Mouse (Mus musculus) forebrain, embryonic 14.5 days (tissue): Measurements from ENCODE around the gene Fbxw9. TPM values are rescaled to one million over a fixed set of nuclear protein-coding genes. Genes with fewer than 3 reads are reported as not detected.

Source experiments
- ATAC-seq: fragments of 200-750 bp; cut with Nextera tagmentation; 2 replicates; pipeline ENCODE4 v1.8.0; 2017; ENCODE audit warnings: mild to moderate bottlenecking, moderate library complexity
- DNase-seq: peaks from one replicate; pipeline ENCODE4 v3.0.0-alpha.2; 2015; ENCODE audit warnings: low spot score
- H3K27ac ChIP-seq: fragments of 300-500 bp; sonication (generic); 2 replicates; pipeline ENCODE4 v1.5.1; 2014; ENCODE audit warnings: low read depth, mild to moderate bottlenecking, control low read depth, low read length, moderate library complexity
- H3K27me3 ChIP-seq: fragments of 300-500 bp; sonication (generic); replicated peaks from 2 replicates; pipeline ENCODE4 v1.6.1; 2014; ENCODE audit warnings: low read length, control low read depth, mixed read lengths; ENCODE audit not compliant: control insufficient read depth, insufficient read depth
- H3K36me3 ChIP-seq: fragments of 300-500 bp; sonication (generic); 2 replicates; pipeline ENCODE4 v1.6.1; 2014; ENCODE audit warnings: low read length, control low read depth; ENCODE audit not compliant: control insufficient read depth, insufficient read depth
- H3K4me1 ChIP-seq: fragments of 300-500 bp; sonication (generic); 2 replicates; pipeline ENCODE4 v1.6.1; 2014; ENCODE audit warnings: antibody characterized with exemption, low read length, control low read depth; ENCODE audit not compliant: control insufficient read depth, insufficient read depth
- H3K4me2 ChIP-seq: fragments of 300-500 bp; sonication (generic); 2 replicates; pipeline ENCODE4 v1.6.1; 2014; ENCODE audit warnings: mild to moderate bottlenecking, control low read depth, low read length
- H3K4me3 ChIP-seq: fragments of 300-500 bp; sonication (generic); 2 replicates; pipeline ENCODE4 v1.5.1; 2014; ENCODE audit warnings: low read depth, low read length, control low read depth
- H3K9ac ChIP-seq: fragments of 300-500 bp; sonication (generic); 2 replicates; pipeline ENCODE4 v1.6.1; 2014; ENCODE audit warnings: mild to moderate bottlenecking, low read length, control low read depth, moderate library complexity
- H3K9me3 ChIP-seq: fragments of 300-500 bp; sonication (generic); replicated peaks from 2 replicates; pipeline ENCODE4 v1.6.1; 2016; ENCODE audit warnings: low read length, control low read depth, mixed read lengths; ENCODE audit not compliant: control insufficient read depth
- WGBS: fragments of 180-500 bp; shearing (Covaris S2); extraction: QIAGEN DNeasy Blood & Tissue Kit; methylation state at CpG from one replicate; pipeline ENCODE4 v1.1.7; 2014; 5-methylcytosine and 5-hydroxymethylcytosine counted together
- polyA plus RNA-seq: library from polyadenylated mRNA; unstranded; fragments of >200 nt; fragmentation: Nextera tagmentation; extraction: Ambion mirVana; gene quantifications from 2 replicates; pipeline ENCODE4 v1.2.1, GENCODE M21; 2014

Fbxw9 gene
- polyA plus RNA-seq, 1 experiment from 2014 or later = 46.5 TPM

DNA sequence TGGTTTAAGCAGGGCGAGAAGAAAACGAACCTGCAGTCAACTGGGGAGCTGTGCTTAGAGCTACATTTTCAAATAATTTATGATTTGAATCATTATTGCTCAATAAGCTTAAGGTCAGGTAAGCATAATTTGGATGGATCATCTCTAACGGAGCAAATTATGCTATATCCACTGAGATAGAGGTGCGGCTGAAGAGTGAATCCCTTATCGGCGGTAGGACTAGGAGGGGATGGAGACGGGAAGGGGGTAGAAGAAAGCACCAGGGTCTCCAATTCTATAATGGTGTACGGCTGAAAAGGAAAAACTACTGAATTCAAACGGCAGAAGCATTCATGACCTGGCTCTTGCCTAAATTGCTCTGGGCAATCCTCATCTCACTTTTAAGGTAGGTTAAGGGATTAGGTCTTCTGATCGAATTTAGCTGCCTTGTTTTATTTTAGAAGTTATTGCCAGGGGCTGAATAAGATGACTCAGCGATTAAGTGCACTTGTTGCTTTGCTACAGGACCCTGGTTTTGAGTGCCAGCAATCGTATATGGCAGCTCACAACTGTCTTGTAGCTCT is 24.6 kb upstream of the Fbxw9 start:
- ATAC-seq = no peak
- no peaks in the 10 kb centered on the region for H3K27me3 ChIP-seq
- no peaks in the 10 kb centered on the region for H3K9me3 ChIP-seq
- peak overlapping the region; percentile 67 for H3K9ac ChIP-seq
- WGBS = 7% methylated on average over 12 of the region's 12 CpGs
- H3K27ac ChIP-seq = no peak overlapping the region
- peak overlapping the region; percentile 87 for H3K4me2 ChIP-seq
- peak overlapping the region; percentile 80 for H3K4me3 ChIP-seq
- peaks cover 19% of the 10 kb centered on the region; the same call in 1 of the 2 replicates for H3K4me1 ChIP-seq
- no peak for DNase-seq
- H3K36me3 ChIP-seq = peaks cover 33% of the 10 kb centered on the region

DNA sequence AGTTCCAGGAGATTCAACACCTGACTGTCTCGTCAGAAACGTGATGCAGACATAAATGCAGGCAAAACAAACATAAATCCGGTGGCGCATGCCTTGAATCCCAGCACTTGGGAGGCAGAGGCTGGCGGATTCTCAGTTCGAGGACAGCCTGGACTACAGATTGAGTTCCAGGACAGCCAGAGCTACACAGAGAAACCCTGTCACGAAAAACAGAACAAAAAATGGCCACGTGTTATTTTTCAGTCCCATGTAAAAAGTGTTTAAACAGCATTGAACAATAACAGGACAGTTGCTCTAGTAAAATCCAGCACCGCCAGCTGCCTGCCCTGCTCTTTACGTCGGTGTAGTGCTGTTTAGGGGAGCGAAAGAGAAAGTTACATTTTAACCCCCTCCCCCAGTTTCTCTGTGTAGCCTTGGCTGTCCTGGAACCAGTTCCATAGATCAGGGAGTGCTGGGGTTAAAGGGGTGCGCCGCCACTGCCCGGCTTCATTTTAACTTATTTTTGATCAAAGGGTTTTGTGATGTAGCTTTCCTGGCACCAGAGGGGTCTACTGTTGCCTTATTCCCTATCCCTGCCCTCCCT is 24.0 kb upstream of the Fbxw9 start:
- H3K4me1 ChIP-seq = peaks cover 19% of the 10 kb centered on the region; the same call in 1 of the 2 replicates
- peak overlapping the region; percentile 67 for H3K9ac ChIP-seq
- DNase-seq = peak; percentile 23
- 3% methylated on average over 15 of the region's 15 CpGs for WGBS
- 0 out of 2 replicates have a peak, but pooled peaks have one; percentile 0 for ATAC-seq
- H3K4me3 ChIP-seq = peak overlapping the region; percentile 80
- peaks cover 33% of the 10 kb centered on the region for H3K36me3 ChIP-seq
- H3K27me3 ChIP-seq = no peaks in the 10 kb centered on the region
- H3K27ac ChIP-seq = peak overlapping the region; percentile 71
- H3K9me3 ChIP-seq = no peaks in the 10 kb centered on the region
- peak overlapping the region; percentile 87 for H3K4me2 ChIP-seq

DNA sequence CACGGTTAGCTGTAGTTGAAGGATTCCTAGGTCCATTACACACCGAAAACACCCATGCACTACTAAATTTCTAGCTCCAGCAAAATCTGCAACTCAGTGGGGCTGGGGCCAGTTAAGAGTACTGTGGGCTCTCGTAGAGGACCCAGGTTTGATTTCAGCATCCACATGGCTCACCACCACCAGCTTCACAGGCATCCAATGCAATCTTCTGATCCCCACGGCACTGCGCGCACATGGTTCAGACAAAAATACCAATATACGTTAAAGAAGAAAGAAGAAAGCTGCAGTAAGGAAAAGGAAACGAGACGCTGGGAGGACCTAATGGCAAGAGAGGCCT is 23.5 kb upstream of the Fbxw9 start:
- ATAC-seq (peak; percentile 49), DNase-seq (no peak)
- Histone ChIP-seq H3K36me3 (peaks cover 33% of the 10 kb centered on the region), H3K4me2 (peak overlapping the region; percentile 87), H3K4me3 (peak overlapping the region; percentile 80), H3K9me3 (no peaks in the 10 kb centered on the region), H3K9ac (peak overlapping the region; percentile 67), H3K27me3 (no peaks in the 10 kb centered on the region), H3K4me1 (peaks cover 19% of the 10 kb centered on the region; the same call in 1 of the 2 replicates), H3K27ac (peak overlapping the region; percentile 71)
- whole genome bisulfite sequencing = 0% methylated on average over 9 of the region's 9 CpGs

DNA sequence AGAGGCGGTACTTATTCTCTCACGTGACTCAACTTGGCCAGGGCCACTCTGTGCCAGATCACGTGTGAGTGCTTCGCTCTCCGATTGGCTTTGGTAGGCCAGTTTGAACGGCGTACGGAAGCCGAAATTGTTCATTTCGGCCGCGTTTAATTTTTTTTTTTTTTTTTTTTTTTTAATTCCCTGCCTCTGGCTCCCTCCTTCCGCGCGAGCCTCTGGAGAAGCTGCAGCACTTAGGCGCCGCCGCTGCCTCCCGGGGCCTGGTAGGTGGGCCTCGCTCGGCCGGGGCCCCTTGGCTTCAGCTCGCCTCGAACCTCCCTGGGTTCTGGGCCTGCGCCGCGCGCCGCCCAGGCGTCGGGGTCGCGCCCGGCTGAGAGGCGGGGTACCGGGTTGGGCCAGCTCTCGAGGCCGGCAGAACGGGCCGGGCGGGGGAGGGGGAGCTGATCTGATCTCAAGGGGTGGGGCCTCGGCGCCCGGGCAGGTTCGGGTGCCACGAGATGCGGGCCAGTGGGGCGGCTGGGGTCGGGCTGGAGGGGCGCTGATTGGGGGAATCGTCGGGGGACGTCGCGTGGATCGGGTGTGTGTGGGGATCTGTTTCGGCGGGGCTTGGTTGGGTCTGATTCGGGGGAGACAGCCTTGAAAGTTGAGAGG is 23.0 kb upstream of the Fbxw9 start, which contains the start of gene Tnpo2:
TSS of gene Tnpo2 (plus strand) at position 198 of the 648 bp plus-strand sequence.
- Histone ChIP-seq H3K4me1 (peaks cover 19% of the 10 kb centered on the region; the same call in 1 of the 2 replicates), H3K27me3 (no peaks in the 10 kb centered on the region), H3K9ac (peak within 1 kb of the TSS; percentile 93), H3K4me3 (peak within 1 kb of the TSS; percentile 80), H3K27ac (peak within 1 kb of the TSS; percentile 99), H3K36me3 (peaks cover 33% of the 10 kb centered on the region), H3K4me2 (peak within 1 kb of the TSS; percentile 96), H3K9me3 (no peaks in the 10 kb centered on the region)
- WGBS = under 1% methylated on average over 59 of the region's 59 CpGs
- DNase-seq (peak; percentile 99), ATAC-seq (peak; percentile 94)

DNA sequence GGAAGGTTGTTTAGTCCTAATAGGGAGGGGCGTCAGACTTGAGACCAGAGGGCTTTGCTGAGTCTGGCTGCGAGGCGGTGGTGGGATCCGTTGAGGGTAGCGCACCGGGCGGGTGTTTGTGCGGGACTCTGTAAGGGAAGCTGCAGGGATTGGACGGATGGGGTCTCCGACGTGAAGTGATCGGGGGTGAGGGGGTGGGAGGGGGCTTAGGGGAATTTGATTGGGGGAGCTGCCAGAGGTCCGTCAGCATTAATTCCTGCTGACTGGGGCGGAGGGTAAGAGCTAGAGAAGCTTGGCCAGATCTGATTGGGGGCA is 22.5 kb upstream of the Fbxw9 start:
- Histone ChIP-seq H3K27me3 (no peaks in the 10 kb centered on the region), H3K36me3 (peaks cover 34% of the 10 kb centered on the region), H3K9ac (peak overlapping the region; percentile 93), H3K4me2 (peak overlapping the region; percentile 96), H3K27ac (peak overlapping the region; percentile 99), H3K4me1 (peaks cover 19% of the 10 kb centered on the region; the same call in 1 of the 2 replicates), H3K9me3 (no peaks in the 10 kb centered on the region), H3K4me3 (peak overlapping the region; percentile 80)
- ATAC-seq (peak; percentile 62), DNase-seq (peak; percentile 65)
- WGBS = 0% methylated on average over 14 of the region's 14 CpGs

DNA sequence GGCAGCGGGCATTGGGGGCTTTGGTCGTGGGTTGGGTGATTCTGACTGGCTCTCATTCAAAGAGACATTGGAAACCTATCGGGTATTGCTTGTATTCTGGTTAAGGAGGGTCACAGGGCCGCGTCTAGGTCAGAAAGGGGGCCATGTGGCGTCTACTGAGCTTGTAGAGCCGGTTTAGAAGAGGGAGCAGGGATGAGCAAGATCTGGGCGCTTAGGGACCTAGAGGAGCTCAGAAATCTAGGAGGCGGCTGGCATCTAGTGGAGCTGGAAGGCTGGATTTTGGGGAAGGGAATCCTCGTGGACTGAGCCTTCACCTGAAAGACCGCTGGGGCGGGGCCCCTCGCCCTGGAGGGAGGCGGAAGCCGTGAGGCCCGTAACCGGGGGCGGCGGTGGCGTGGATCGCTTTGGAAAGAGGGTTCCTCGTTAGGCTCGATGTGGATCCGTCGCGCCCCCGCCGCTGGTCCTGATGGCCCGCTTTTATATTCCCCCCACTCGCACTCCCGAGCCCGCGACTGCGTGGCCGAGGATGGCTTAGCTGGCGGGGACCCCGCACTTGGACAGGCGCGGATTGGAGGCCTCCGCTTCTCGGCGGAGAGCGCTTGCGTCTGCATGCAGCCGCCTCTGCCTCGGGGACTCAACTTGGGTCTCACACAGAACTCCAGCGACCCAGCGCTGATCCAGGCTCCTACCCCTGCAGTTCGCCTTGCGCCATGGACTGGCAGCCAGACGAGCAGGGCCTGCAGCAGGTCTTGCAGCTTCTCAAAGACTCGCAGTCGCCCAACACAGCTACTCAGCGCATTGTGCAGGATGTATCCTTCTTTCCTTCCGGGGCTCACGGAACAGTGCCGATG is 21.9 kb upstream of the Fbxw9 start:
- no peak for ATAC-seq
- Histone ChIP-seq H3K4me1 (peaks cover 19% of the 10 kb centered on the region; the same call in 1 of the 2 replicates), H3K36me3 (peaks cover 33% of the 10 kb centered on the region), H3K27me3 (no peaks in the 10 kb centered on the region), H3K4me3 (peak overlapping the region; percentile 80), H3K9me3 (no peaks in the 10 kb centered on the region), H3K27ac (peak overlapping the region; percentile 99), H3K4me2 (peak overlapping the region; percentile 96), H3K9ac (peak overlapping the region; percentile 93)
- DNase-seq = peak; percentile 41
- under 1% methylated on average over 51 of the region's 57 CpGs for WGBS

DNA sequence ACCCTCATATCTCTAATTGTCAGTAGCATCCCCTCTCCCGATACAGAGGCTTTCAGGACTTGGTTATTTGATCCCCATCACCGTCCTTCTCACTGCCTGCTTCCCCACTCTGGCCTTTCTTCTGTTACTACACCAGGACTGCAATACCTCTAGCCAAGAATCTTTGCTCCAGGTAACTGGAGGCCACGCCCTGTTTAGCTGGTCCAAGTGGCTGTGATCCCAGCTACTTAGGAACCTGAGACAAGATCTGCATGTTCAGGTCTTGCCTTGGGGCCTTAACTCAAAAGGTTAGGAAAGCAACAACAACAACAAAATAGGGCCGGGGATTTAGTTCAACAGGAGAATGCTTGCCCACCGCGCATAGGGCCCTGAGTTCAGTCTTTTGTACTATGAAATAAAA is 16.2 kb upstream of the Fbxw9 start:
- Histone ChIP-seq H3K4me3 (no peak overlapping the region), H3K4me2 (no peak overlapping the region), H3K36me3 (peaks cover 85% of the 10 kb centered on the region), H3K4me1 (no peaks in the 10 kb centered on the region), H3K27ac (no peak overlapping the region), H3K9me3 (no peaks in the 10 kb centered on the region), H3K27me3 (no peaks in the 10 kb centered on the region), H3K9ac (no peak overlapping the region)
- DNase-seq (no peak), ATAC-seq (no peak)
- WGBS = 93% methylated on average over 6 of the region's 6 CpGs

DNA sequence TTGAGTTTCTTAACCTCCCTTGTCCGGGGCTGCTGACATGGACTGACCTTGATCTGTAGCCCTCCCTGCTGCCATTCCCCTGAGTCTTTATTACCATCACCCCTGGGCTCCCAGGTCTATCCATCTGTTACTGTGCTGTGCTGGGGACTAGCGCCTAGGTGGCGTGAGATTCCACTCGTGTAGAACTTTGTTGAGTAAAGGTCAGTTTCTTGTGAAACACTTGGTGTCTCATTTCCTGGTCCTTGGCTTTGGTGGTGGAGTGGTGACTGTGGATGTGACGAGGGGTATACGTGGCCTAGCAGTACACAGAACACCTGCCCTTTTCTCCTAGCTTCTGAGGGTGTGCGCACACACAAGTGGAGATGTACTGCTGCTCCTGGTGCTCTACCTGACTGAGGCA is 2.5 kb upstream of the Fbxw9 start:
- Histone ChIP-seq H3K4me1 (peaks cover 8% of the 10 kb centered on the region; the same call in 1 of the 2 replicates), H3K9ac (no peak overlapping the region), H3K27ac (no peak overlapping the region), H3K36me3 (peaks cover 55% of the 10 kb centered on the region), H3K27me3 (no peaks in the 10 kb centered on the region), H3K9me3 (no peaks in the 10 kb centered on the region), H3K4me3 (no peak overlapping the region), H3K4me2 (no peak overlapping the region)
- ATAC-seq (no peak), DNase-seq (no peak)
- WGBS = 85% methylated on average over 7 of the region's 7 CpGs
